Mouse (Mus musculus): ENCODE data around the gene Tnfaip3.

The Tnfaip3 gene

DNA sequence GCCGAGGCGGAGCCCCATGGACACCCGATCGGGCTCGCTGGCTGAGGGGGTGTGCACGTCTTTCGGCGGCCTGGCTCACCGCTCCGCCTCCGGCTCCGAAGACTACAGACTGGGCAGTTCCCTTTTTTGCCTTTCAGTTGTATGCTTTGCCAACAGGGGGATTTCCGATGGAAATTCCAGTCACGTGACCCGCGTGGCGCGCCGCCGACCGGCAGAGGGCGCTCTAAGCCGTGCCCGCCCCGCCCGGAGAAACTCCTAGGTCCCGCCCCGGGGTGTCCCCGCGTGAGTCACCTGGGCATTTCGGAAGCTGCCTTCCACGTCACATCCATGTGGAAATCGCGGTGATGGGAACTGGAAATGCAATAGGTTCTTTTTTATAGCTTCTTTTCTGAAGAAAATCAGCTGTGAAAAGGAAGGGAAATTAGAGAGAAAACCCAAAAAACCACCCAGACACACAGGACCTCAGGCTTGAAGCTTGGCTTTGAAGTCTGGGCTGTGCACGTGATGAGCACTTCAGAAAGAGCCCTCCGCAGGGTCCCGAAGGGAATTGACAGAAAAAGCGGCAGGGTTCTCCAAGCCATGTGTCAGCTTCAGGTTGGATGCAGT lies at the start of gene Tnfaip3:
TSS of gene Tnfaip3 (minus strand) at position 401 of the 606 bp plus-strand sequence.
- in situ Hi-C loops (cut with MboI), result no loop called here

DNA sequence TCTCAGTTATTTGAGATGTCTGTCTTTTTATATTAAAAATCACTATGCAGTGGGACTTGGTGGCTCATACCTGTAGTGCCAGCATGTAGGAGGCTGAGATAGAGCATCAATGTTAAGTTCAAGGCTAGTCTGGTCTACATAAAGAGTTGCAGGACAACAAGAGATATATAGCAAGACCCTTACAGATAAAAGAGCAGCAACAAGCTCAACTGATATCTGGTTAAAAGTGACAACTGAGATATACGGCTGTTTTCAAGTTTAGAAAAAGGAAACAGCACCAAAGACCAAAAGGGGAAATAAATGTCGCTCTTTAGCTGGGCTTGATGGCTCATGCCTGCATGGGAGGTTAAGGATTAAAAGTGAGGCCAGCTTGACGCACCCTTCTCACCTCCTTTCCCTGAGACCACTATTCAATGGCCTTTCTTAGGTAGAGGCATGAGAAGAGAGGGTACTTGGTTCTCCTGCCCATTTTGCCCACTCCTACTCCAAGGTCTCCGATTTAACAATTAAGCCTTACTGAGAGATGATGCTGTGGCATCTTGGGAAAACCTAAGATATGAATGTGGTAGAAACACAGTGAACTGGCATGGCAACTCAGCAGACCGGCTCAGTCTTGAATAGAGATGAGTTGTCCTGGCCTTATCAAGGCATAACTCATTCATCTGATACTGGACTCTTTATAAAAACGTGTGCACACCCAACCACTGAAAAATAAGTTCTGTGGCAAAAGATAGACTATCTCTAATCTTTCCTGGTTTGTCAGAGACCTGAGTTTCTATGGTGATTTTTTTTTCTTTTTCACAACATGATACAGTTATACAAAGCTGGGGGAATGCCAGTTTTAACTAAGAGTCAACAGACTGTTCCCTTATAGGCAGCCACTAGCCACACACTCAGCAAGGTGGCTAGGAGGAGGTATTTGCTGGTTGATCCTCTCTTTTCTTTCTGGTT lies 49.5 kb upstream of the Tnfaip3 start:
- in situ Hi-C loops (cut with MboI), result no loop called here

DNA sequence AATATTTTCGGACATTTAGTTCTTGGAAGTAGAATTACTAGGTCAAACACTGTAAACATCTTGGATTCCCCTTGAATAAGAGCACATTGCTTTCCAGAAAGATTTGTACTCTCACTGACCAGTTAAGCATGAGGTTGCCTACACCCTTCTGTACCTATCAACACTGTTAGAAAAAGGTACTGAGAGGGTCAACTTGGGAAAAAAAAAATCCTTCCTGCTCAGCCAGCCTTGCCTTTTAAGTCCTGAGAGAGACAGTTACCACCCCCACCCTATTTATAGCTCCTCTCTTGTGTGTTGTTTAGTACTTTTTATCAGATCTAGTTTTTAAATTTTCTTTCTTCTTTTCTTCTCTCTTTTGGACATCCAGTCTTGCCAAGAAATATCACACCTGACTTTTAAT lies 48.2 kb upstream of the Tnfaip3 start:
- in situ Hi-C loops (cut with MboI), result no loop called here

DNA sequence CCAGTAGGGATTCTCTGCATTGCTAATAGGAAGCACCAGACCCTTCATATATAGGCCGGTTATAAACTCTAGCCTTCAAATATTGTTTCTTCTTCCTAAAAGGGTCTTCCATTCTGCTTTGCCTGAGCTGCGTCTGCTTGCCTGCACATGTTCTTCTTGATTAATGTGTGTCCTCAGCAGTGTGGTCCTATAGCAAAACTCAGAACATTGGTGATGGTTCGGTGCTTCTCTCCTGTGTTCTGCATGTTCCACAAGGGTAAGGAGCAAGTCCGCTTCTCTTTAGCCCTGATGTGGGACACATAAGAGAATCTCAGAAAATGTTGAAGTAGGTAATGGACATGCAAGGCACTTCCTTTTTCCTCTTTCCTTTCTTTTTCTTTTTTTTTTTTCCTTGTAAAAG lies 47.8 kb upstream of the Tnfaip3 start:
- in situ Hi-C loops (cut with MboI), result no loop called here

DNA sequence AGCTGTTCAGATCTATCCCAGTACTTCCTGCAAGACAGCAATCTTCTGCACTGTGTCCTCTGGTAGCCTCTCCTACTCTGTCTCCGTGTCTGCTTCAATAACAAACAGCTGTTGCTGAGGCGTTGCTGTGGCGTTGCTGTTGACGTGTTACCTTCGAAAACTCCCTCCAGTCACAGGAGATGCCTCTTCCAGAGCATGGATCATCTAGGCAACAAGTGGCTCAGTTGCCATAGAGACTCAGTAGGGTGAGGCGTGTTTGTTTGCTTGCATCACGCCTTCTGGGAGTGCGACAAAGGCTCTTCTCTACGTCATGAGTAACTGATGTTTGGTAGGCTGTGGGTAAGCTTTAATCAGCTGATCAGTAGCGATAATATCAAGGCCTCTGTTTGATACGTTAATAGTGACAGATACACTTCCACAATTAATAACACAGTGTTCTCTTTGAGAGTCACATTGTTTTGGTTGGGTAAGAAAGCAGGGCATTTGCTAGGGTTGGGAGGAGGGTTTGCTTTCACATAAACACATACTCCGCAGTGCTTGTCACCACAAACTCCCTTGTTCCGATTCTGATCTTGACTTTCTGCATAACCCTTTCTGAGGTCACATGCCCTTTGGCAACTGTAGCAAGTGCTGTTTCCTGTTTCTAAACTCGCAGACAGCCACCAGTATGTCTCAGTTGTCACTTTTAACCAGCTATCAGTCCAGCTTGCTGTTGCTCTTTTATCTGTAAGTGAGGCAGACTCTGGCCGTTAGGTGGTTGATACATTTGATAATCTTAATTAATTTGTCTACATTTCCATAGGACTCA lies 46.8 kb upstream of the Tnfaip3 start:
- in situ Hi-C loops (cut with MboI), result no loop called here

DNA sequence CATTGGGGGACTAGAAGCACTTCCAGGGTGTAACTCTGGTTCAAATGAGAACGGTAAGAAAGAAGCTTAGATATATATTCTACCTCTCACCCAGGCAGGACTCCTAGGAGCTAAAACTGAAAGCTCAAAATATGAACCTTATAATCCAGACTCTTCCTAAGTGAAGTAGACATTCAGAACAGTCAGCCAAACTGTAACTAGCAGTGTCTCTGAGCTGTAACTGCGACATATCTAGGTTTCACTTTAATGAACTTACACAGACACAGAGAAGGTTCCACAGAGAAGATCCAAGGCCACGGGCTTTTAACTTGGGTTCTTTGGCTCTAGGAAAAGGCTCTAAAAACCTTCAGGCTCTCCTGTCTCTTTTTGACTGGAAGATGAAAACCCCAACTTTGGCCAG lies 45.7 kb upstream of the Tnfaip3 start:
- in situ Hi-C loops (cut with MboI), result no loop called here

DNA sequence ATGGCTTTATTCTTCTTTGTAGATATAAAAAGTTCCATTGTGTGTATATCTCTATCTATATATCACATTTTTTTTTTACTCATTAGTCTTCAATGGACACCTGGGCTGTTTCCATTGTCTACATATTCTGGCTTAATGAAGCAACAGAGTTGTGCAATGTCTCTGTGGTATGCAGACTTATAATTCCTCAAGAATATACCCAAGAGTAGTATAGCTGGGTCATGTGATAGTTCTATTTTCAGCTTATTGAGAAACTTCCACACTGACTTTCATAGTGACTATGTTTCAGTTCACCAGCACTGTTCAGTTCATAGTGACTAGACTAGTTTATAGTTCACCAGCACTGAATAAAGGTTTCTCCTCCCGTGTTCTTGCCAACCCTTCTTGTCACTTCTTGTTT lies 38.1 kb upstream of the Tnfaip3 start:
- in situ Hi-C loops (cut with MboI), result no loop called here

DNA sequence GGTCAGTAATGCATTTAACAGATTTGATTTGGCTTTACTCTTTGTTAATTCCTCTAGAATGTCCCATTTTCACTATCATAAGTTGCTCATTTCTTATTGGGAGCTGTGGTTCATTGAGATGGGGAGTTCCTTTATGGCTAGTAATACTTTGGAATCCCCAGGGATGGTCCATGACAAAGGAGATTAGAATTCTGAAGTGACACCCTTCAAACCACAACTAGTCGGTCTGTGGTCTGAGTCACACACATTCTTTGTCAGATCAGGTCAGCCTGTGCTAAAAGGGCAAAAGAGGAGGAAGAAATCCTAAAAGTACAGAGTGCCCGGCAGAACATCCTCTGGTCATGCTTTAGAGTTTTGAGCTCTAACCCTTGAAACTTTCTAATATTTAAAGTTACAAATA lies 30.5 kb upstream of the Tnfaip3 start:
- in situ Hi-C loops (cut with MboI), result no loop called here

DNA sequence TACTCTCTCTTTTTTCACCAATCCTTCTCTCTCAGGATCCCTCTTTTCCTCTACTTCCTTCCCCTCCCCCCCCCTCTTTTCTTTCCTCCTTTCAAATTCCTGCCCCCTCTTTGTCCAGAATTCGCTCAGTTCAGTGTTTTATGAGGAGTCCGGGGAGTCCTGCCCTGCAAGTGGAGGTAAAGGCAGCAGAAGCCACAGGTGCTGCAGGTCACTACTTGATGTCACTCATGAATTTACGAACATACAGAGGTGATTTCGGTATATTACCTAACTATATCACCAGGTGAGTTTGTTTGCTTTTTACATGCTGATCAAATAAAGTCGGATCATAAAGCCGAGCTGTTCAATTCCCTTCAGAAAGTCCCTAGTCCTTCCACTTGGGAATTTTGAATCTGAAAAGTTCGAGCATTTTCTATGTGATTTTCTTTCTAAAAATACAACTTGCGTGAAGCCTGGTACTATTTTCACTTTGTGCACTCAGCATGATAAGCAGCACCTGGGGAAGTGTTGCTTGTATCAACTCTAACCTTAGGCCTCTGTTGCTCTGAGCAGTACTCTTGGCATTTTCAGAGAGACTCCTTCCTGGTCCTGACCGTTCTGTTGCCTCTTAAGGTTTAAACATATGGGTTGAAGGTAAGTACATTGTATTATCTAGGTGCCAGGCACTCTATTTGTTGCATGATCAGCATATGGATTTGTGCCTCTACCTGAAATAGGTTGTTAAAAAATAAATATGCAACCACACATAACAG lies 29.5 kb upstream of the Tnfaip3 start:
- in situ Hi-C loops (cut with MboI), result no loop called here

DNA sequence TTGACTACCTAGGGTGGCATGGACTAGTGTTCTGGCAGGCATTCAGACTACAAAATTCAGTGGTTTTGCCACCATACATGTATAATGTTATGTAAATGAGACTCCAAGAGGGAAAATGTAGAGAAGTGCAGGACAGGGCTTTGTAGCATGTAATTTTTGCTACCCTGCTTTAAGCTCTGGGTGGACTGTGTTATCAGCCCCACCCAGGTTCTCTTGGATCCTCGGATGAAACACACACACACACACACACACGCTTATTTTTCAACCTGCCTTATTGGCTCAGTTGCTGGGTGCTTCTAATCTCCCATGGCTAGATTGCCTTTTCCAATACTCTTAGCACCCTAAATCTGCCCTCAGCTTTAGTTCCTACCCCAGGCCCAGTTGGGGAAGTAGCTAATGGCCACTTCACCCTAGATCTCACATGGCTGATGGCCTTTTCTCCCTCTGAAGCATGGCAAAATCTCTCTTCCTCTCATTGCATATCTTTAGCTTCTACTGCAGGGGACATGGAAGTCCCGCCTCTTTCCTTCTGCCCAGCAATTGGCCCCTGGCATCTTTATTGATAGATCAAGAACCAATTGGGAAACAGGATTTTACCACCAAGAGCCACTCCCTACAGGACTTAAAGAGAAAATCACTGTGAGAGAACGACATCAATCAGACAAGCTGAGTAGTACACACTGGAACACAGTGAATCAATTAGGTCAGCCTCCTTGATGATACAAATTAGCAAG lies 28.2 kb upstream of the Tnfaip3 start:
- in situ Hi-C loops (cut with MboI), result no loop called here

DNA sequence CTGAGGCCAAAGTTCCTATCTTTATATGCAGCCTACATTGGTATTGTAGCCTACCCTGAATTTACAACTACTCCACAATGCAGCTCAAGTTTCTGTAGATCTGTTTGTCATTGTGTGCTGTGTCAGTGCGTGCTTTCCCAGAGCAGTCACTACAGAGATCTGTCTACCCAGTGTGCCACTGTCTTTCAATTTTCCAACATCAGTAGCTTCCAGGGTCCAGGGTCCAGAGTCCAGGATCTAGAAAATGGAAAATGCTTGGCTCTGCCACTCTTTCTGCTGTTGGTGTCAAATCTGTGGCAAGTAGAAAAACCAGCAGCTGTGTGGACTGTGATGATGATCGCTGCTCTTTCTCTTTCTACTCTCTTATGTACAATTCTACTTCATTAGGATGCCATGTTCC lies 24.7 kb upstream of the Tnfaip3 start:
- in situ Hi-C loops (cut with MboI), result no loop called here

DNA sequence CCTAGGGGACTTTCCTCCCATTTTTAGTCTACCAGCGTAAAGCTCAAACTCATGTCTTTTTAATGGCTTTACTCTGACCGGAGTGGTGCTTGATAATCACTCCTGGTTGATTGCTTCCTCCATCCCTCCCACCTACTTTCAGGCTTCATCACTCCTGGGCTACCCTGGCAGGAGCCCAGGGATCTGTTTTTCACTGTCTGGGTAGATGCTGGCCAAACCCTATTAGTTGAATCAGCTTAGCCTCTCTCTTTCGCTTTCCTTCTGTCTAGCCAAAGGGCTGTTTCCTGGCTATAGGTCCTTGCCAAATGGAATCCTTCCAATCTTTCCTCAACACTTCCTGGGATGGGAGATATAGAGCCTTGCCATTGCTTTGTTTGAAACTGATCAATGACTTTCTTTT lies 19.3 kb upstream of the Tnfaip3 start:
- in situ Hi-C loops (cut with MboI), result no loop called here

DNA sequence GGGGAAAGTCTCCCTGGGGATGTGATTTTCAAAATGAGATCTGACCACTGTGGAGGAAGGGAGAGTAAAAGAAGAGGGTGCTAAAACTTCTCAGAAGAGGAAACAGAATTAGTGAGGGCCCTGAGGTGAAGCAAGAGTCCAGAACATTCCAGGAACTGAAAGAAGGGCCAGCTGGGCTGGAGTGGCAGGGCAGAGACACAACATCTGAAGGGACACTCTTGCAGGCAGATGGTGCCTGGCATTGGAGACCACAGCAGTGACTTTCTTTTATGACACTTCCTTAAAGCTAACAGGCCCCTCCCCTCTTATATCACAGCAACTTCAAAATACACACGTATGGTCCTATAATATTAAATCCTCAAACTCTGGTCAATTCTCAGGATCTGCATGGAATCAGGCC lies 18.2 kb upstream of the Tnfaip3 start:
- in situ Hi-C loops (cut with MboI), result no loop called here

DNA sequence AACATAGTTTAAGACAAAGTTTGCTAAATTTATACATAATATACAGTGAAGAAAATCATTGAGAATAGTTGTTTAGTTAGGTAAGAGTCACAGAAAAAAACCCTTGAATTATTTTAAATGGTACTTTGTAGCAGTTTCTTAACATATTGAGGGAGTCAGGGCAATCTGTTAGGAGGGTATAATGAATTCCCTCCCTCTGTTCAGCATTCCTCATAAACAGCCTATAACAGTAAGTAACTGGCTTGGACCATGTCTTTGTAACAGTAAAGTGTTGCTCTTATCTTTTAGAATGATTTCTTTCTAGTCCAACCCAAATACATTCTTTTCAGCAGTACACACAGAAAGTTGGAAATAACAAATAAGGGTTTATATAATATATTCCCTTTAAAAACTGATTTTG lies 16.4 kb upstream of the Tnfaip3 start:
- in situ Hi-C loops (cut with MboI), result no loop called here

DNA sequence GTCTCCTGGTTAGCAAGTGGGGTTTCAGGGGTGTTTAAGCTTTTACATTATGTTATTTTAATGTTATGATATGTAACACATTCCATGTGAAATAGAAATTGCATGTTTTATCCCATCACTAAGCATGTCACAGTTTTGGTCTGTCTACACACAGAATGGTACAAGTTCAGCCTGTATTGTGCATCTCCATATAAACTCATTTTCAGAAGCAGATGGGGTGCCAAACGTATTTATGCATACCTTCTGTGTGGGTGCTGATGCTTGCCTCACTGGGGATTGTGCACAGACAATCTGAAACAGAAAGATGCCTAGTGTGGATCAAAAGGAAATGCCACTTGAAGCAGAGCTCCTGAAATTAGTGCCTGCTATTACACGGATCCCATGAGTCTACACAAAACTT lies 15.2 kb upstream of the Tnfaip3 start:
- in situ Hi-C loops (cut with MboI), result no loop called here

DNA sequence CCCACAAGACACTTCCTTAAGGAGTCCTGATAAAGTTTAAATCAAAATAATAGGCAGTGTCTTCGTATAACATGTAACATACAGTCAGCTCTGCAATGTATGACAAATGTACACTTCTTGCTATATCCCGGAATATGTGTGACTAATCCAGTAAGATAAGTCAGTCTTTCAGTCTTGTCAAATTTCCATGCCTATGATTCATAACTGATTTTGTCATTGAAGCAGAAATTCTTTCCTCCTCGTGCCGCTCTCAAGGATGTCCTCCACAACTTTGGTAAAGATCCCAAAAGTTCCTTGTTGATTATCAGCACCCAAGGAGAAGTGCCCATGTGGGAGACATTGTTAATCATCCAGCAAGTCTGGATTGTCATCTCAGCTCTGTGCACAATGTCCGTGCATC lies 11.3 kb upstream of the Tnfaip3 start:
- in situ Hi-C loops (cut with MboI), result no loop called here

DNA sequence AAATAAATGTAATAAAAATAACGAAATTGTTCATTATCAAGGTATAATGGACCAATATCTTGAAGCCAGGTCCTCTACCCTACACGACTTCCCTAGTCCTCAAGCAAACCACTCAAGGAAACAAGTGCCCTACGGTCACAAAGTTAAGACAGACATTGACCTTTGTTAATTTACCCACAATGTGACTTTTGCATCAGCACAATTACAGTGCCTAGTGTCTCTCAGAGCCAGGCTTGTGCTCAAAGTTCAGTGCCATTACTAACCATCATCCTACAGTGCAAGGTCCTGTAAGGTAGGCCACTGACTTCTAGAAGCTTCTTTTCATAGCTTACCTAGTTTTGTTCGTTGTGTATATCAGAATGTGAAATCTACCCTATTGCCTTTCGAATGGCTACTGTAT lies 8.9 kb upstream of the Tnfaip3 start:
- in situ Hi-C loops (cut with MboI), result no loop called here

DNA sequence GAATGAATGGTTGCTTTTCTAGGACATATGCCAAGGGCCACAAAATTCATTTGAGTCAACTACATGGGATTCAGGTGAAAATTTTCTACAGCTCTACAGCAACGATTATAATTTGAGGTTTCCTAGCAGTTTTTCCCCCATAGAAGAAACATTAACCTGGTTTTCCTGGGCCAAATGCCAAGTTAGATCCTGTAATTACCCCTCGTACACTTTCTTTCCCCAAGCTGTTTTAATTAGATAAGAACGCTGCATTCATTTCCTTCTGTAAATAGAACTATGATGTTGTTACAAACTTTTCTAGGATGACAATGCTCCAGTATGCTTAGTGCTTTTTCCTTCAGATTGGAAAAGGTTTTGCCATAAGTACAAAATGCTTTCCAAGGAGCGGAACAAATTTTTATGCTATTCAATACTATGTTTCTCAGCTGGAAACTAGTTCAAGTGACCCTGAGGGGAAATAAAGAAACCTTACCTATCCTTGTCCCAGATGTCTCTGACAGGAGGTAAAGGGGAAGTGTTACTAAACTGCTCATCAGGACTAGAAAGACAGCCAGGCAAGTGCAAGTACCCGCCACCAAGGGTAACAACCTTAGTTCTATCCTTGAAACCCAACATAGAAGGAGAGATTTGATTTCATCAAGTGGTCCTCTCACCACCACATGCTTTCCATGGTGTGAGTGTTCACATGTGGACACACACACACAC lies 8.3 kb upstream of the Tnfaip3 start:
- in situ Hi-C loops (cut with MboI), result no loop called here

DNA sequence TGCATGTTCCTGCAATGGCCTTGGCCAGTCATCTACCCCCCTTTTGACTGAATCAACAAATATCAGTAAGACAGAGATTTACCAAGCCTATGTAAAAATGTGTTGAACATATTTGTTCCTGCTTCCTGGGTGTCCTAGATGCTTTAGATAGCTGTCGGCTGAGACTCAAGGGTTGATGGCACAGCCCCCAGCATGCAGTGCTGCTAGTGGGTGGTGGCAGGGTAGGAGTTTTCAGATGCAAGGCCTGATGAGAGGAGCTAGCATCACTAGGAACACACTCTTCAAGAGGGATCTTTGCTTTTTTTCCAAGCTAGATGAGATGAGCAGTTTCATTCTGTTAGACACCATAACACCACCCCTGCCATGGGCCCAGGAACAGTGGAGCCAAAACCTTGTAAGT lies 6.8 kb upstream of the Tnfaip3 start:
- in situ Hi-C loops (cut with MboI), result no loop called here

DNA sequence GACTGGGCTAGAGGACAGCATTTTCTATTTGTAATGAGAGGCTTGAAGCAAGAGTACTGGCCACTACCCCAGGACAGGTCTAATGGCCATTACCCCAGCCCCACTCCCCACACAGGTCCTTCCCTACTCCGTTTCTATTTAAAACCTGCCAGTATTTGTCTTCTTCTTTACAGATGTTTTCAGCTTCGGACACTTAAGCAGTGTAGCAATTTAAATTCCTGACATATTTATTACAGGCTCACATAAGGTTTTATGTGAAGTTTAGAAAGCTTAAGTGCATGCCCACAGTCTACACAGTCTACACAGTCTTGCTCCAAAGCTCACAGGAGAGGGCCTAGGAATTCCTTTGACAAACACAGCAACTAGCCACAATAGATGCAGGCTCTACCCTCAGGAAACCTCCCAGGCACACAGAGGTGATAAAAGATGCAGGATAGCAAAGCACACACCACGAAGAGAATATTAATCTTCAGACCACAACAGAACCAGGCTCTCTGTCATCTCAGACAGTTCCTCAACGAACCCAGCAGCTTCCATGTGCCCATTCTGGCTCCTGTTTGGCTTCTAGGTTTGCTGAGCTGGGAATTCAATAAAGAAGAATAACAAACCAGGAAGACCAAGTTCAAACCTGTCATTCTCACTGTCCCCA lies 1.5 kb upstream of the Tnfaip3 start:
- in situ Hi-C loops (cut with MboI), result no loop called here

Measured in mature B cell (primary cell).